Mouse (Mus musculus) midbrain, postnatal 0 days (tissue): ENCODE data around the gene Fam84a. TPM values are rescaled to one million over a fixed set of nuclear protein-coding genes. Genes with fewer than 3 reads are reported as not detected.

ENCODE experiments used
- ATAC-seq: fragments of 200-750 bp; cut with Nextera tagmentation; 2 replicates; pipeline ENCODE4 v1.8.0; 2017; ENCODE audit warnings: moderate number of reproducible peaks, mild to moderate bottlenecking, moderate TSS enrichment, moderate library complexity; ENCODE audit not compliant: low FRiP score
- DNase-seq: peaks from one replicate; pipeline ENCODE4 v3.0.0-alpha.2; 2015; ENCODE audit warnings: low spot score
- H3K27ac ChIP-seq: fragments of 300-500 bp; sonication (generic); 2 replicates; pipeline ENCODE4 v1.5.1; 2014; ENCODE audit warnings: low read depth, mild to moderate bottlenecking, low read length, mixed read lengths
- H3K27me3 ChIP-seq: fragments of 300-500 bp; sonication (generic); 2 replicates; pipeline ENCODE4 v1.6.1; 2014; ENCODE audit warnings: low read length, control low read depth, mixed read lengths; ENCODE audit not compliant: insufficient read depth
- H3K36me3 ChIP-seq: fragments of 300-500 bp; sonication (generic); 2 replicates; pipeline ENCODE4 v1.6.1; 2014; ENCODE audit warnings: low read length, control low read depth, mixed read lengths; ENCODE audit not compliant: insufficient read depth
- H3K4me1 ChIP-seq: fragments of 300-500 bp; sonication (generic); 2 replicates; pipeline ENCODE4 v1.6.1; 2014; ENCODE audit warnings: mild to moderate bottlenecking, control low read depth, antibody characterized with exemption, low read length, mixed read lengths; ENCODE audit not compliant: insufficient read depth
- H3K4me2 ChIP-seq: fragments of 300-500 bp; sonication (generic); 2 replicates; pipeline ENCODE4 v1.6.1; 2014; ENCODE audit warnings: low read depth, mild to moderate bottlenecking, low read length, mixed read lengths; ENCODE audit not compliant: poor library complexity, severe bottlenecking
- H3K4me3 ChIP-seq: fragments of 300-500 bp; sonication (generic); 2 replicates; pipeline ENCODE4 v1.5.1; 2014; ENCODE audit warnings: low read depth, mild to moderate bottlenecking, low read length, moderate library complexity
- H3K9ac ChIP-seq: fragments of 300-500 bp; sonication (generic); replicated peaks from 2 replicates; pipeline ENCODE4 v1.6.1; 2014; ENCODE audit warnings: mild to moderate bottlenecking, low read length, moderate library complexity, mixed read lengths; ENCODE audit not compliant: poor library complexity, severe bottlenecking
- H3K9me3 ChIP-seq: fragments of 300-500 bp; sonication (generic); 2 replicates; pipeline ENCODE4 v1.6.1; 2016; ENCODE audit warnings: low read length, control low read depth
- CTCF ChIP-seq: IDR thresholded peaks from 2 replicates; pipeline ENCODE4 v1.5.1; 2016; ENCODE audit warnings: antibody characterized with exemption, mild to moderate bottlenecking
- WGBS: fragments of 180-500 bp; shearing (Covaris S2); extraction: QIAGEN DNeasy Blood & Tissue Kit; methylation state at CpG from one replicate; pipeline ENCODE4 v1.1.7; 2014; 5-methylcytosine and 5-hydroxymethylcytosine counted together
- polyA plus RNA-seq: library from polyadenylated mRNA; unstranded; fragments of >200 nt; fragmentation: Nextera tagmentation; extraction: Ambion mirVana; gene quantifications from 2 replicates; pipeline ENCODE4 v1.2.1, GENCODE M21; 2015
- total RNA-seq: library from RNA; depleted of rRNA; stranded (reverse); fragments of >200 nt; gene quantifications from 2 replicates; pipeline ENCODE4 v1.2.3, GENCODE M21; 2014

The Fam84a gene
- total and polyA plus RNA-seq, 2 experiments from 2014 or later, result 51.9 to 88.1 TPM

DNA sequence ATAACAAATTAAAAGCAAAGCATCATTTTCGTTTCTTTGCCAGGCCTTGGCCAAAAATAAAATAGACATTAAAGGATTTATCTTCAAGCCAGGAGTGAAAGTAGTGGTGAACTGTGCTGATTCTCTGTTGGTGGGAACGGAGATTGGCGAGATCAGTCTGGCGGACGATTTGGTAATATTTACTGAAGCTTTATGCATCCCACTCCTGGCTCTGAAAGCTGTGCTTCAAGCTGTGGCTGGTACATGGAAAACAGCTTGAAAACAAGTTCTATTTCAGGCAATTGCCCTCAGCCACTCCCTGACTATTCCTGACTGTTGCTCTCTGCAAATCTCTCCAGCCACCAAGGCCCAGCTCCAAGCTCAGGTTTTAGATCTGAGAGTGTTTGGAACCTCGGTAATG, 37.1 kb downstream of the Fam84a start:
- no peak for TF ChIP-seq CTCF
- Histone ChIP-seq H3K27me3 (no peaks in the 10 kb centered on the region), H3K36me3 (no peaks in the 10 kb centered on the region), H3K4me2 (no peak overlapping the region), H3K27ac (no peak overlapping the region), H3K9me3 (no peaks in the 10 kb centered on the region), H3K4me3 (no peak overlapping the region), H3K9ac (no peak overlapping the region), H3K4me1 (no peaks in the 10 kb centered on the region)
- ATAC-seq (no peak), DNase-seq (no peak)
- WGBS, result 82% methylated on average over 6 of the region's 6 CpGs

DNA sequence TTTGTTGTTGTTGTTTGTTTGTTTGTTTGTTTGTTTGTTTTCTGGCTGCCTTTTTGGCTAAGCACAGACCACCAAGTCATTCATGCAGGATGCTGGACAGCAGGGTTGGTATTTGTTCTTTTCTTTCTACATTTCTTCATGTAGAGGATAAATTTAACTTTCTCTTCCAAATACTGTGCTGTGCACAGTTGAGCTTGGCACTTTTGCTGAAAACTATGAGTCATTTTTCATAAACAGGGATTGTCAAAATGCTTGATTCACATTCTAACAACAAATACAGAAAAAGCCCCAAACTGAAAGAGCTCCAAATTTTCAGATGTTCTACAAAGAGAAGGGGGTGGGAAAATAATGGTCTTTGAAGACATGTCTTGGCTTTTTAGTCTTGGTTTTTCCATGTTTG, 54.9 kb downstream of the Fam84a start:
- Histone ChIP-seq H3K36me3 (no peaks in the 10 kb centered on the region), H3K27me3 (no peaks in the 10 kb centered on the region), H3K27ac (no peak overlapping the region), H3K4me3 (no peak overlapping the region), H3K4me2 (no peak overlapping the region), H3K9me3 (no peaks in the 10 kb centered on the region), H3K9ac (no peak overlapping the region), H3K4me1 (no peaks in the 10 kb centered on the region)
- ATAC-seq (no peak), DNase-seq (no peak)
- no peak for TF ChIP-seq CTCF
